Mouse (Mus musculus) liver, embryonic 14.5 days (tissue): ENCODE results near the gene Ect2l. TPM values are rescaled to one million over a fixed set of nuclear protein-coding genes. Genes with fewer than 3 reads are reported as not detected.

Experiments
- ATAC-seq: fragments of 200-750 bp; cut with Nextera tagmentation; 2 replicates; pipeline ENCODE4 v1.8.0; 2017; ENCODE audit warnings: moderate number of reproducible peaks, mild to moderate bottlenecking, moderate library complexity; ENCODE audit not compliant: insufficient read depth
- DNase-seq, 3 experiments: peaks; one replicate each; pipeline ENCODE4 v3.0.0-alpha.2; 2012 to 2013; ENCODE audit warnings: low read depth in 3 of 3, low spot score in 3 of 3
- H3K27ac ChIP-seq: fragments of 300-500 bp; sonication (generic); 2 replicates; pipeline ENCODE4 v1.5.1; 2014; ENCODE audit warnings: moderate library complexity, mild to moderate bottlenecking, control low read depth, inconsistent platforms
- H3K27me3 ChIP-seq: fragments of 300-500 bp; sonication (generic); 2 replicates; pipeline ENCODE4 v1.6.1; 2014; ENCODE audit warnings: mild to moderate bottlenecking, low read length, moderate library complexity; ENCODE audit not compliant: control insufficient read depth, insufficient read depth
- H3K36me3 ChIP-seq: fragments of 300-500 bp; sonication (generic); replicated peaks from 2 replicates; pipeline ENCODE4 v1.6.1; 2014; ENCODE audit warnings: low read depth; ENCODE audit not compliant: control insufficient read depth, insufficient read depth
- H3K4me1 ChIP-seq, 2 experiments: fragments of 200-500 bp in 1 of 2; fragments of 300-500 bp in 1 of 2; sonication (generic) in 1 of 2; replicated peaks; 2 replicates each; pipeline ENCODE4 v1.6.1; 2012 to 2014; ENCODE audit warnings: antibody characterized with exemption in 1 of 2, inconsistent platforms in 1 of 2, low read length in 1 of 2; ENCODE audit not compliant: control insufficient read depth in 2 of 2, insufficient read depth in 2 of 2
- H3K4me2 ChIP-seq: fragments of 300-500 bp; sonication (generic); 2 replicates; pipeline ENCODE4 v1.6.1; 2014; ENCODE audit warnings: low read depth, mild to moderate bottlenecking, control low read depth, moderate library complexity
- H3K4me3 ChIP-seq, 2 experiments: fragments of 200-500 bp in 1 of 2; fragments of 300-500 bp in 1 of 2; sonication (generic) in 1 of 2; 2 replicates each; pipeline ENCODE4 v1.5.1; 2012 to 2014; ENCODE audit warnings: low read depth in 2 of 2, low read length in 2 of 2, mild to moderate bottlenecking in 2 of 2, control low read depth in 1 of 2, inconsistent platforms in 1 of 2, moderate library complexity in 1 of 2; ENCODE audit not compliant: insufficient read depth in 1 of 2
- H3K9ac ChIP-seq: fragments of 300-500 bp; sonication (generic); replicated peaks from 2 replicates; pipeline ENCODE4 v1.6.1; 2014; ENCODE audit warnings: mild to moderate bottlenecking, control low read depth, moderate library complexity
- H3K9me3 ChIP-seq: fragments of 300-500 bp; sonication (generic); 2 replicates; pipeline ENCODE4 v1.6.1; 2016; ENCODE audit warnings: low read length, mixed read lengths; ENCODE audit not compliant: control insufficient read depth
- CTCF ChIP-seq: IDR thresholded peaks from 2 replicates; pipeline ENCODE4 v1.5.1; 2016; ENCODE audit warnings: antibody characterized with exemption, low read depth, control low read depth
- EP300 ChIP-seq: IDR thresholded peaks from 2 replicates; pipeline ENCODE4 v1.6.1; 2016; ENCODE audit warnings: antibody characterized with exemption, low read depth
- WGBS: fragments of 180-500 bp; shearing (Covaris S2); extraction: QIAGEN DNeasy Blood & Tissue Kit; methylation state at CpG from one replicate; pipeline ENCODE4 v1.1.7; 2014; ENCODE audit not compliant: insufficient replicate concordance; 5-methylcytosine and 5-hydroxymethylcytosine counted together
- polyA plus RNA-seq, 2 experiments: library from polyadenylated mRNA; depleted of rRNA in 1 of 2; stranded (reverse) in 1 of 2; unstranded in 1 of 2; fragments of >200 nt; fragmentation: Nextera tagmentation in 1 of 2; extraction: Ambion mirVana in 1 of 2; gene quantifications; 2 replicates each; pipeline versions ENCODE4 v1.2.1 to v1.2.3; 2012 to 2014

The Ect2l gene
- polyA plus RNA-seq, 2 experiments = 0.06 to 0.08 TPM

DNA sequence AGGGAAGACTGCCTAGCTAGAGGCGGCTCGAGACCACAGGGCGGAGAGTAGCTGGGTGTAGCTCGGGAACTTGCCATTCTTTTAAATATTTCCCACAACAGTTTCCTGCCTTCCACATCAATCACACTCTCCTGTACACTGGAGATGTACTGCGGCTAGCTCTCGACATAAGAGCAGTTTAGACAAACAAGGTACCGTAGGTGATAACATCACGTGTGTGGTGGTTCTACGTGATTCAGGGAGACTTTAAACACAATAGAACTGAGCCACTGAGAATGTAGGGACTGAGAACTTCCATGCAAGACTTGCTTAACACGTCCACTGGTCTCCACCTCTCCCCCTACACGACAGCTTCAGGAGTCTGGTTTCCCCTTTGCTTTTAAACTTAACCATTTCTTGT lies 17.5 kb downstream of the Ect2l start:
- ATAC-seq (no peak), DNase-seq (no peak)
- no peaks in the 10 kb centered on the region for H3K36me3 ChIP-seq
- H3K9ac ChIP-seq = no peak overlapping the region
- no peak overlapping the region for H3K27ac ChIP-seq
- 0 out of 4 replicates have a peak, but pooled peaks cover 0 to 5% of the 10 kb centered on the region in 2 experiments for H3K4me1 ChIP-seq
- H3K4me3 ChIP-seq = no peak overlapping the region
- H3K27me3 ChIP-seq = no peaks in the 10 kb centered on the region
- no peak overlapping the region for H3K4me2 ChIP-seq
- 32% methylated on average over 11 of the region's 11 CpGs for WGBS
- no peaks in the 10 kb centered on the region for H3K9me3 ChIP-seq
- no peak for TF ChIP-seq EP300
- TF ChIP-seq CTCF = no peak

DNA sequence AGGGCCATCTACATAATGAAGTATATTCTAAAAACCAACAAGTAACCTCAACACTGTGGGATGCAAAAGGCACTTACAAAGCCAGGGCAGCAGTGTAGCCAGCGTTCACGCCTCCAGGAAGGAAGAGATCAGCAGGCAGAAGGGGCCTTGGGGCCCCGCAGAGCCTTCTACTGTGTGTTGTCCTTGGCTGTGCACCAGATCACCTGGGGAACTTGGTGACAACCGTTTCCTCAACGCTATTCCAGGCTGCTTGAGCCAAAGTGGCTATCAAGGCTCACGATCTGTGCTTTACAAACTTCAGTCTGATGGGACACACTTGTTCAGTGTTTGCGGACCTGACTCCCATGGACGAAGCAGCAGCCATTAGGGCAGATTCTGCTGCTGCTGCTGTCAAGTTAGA lies 19.0 kb downstream of the Ect2l start:
- Histone ChIP-seq H3K4me3 (no peak overlapping the region), H3K27me3 (no peaks in the 10 kb centered on the region), H3K9ac (no peak overlapping the region), H3K4me1 (0 out of 4 replicates have a peak, but pooled peaks cover 0 to 5% of the 10 kb centered on the region in 2 experiments), H3K36me3 (no peaks in the 10 kb centered on the region), H3K27ac (no peak overlapping the region), H3K4me2 (no peak overlapping the region), H3K9me3 (no peaks in the 10 kb centered on the region)
- DNase-seq (no peak), ATAC-seq (no peak)
- TF ChIP-seq CTCF = no peak
- TF ChIP-seq EP300 = no peak
- WGBS = 24% methylated on average over 8 of the region's 8 CpGs

DNA sequence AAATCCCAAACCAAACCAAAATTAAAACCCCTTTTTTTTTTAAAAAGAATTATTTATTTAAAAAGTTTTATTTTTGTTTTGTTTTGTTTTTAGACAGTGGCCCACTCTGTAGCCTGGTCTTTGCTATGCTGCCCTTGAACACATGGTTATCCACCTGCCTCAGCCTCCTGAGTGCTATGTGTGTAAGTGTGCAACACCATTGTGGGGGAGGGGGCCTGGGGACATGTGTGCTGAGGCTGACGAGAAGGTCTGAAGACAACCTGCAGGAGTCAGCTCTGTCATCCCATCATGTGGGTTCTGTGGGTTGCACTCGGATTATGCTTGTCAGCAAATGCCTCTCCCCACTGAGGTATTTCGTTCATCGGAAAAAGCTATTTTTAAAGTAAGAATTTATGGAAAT lies 21.2 kb downstream of the Ect2l start:
- ATAC-seq (no peak), DNase-seq (no peak)
- no peak for TF ChIP-seq CTCF
- TF ChIP-seq EP300 = no peak
- H3K27ac ChIP-seq = no peak overlapping the region
- H3K36me3 ChIP-seq = no peaks in the 10 kb centered on the region
- H3K9me3 ChIP-seq = no peaks in the 10 kb centered on the region
- H3K9ac ChIP-seq = no peak overlapping the region
- H3K4me2 ChIP-seq = no peak overlapping the region
- 47% methylated on average over 4 of the region's 4 CpGs for WGBS
- H3K4me1 ChIP-seq = 0 out of 4 replicates have a peak, but pooled peaks cover 0 to 4% of the 10 kb centered on the region in 2 experiments
- no peak overlapping the region for H3K4me3 ChIP-seq
- no peaks in the 10 kb centered on the region for H3K27me3 ChIP-seq

DNA sequence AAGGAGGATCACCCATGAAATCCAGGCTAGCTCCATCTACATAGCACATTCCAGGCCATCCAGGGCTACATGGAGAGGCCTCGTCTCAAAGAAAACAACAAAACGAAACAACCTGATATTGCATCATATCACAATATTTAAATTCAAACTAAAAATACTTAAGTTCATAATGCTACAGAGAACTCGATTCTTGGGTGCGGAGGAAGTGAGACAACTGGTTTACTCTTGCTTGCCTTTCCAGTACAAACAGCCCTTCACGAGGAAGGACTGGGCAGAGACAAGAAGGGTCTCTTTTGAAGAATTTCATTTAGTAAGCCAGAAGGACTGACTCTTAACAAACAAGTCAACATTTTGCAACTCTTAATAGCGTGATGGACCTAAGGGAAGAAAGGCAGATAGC lies 22.1 kb downstream of the Ect2l start:
- DNase-seq = no peak
- Histone ChIP-seq H3K9me3 (no peaks in the 10 kb centered on the region), H3K9ac (no peak overlapping the region), H3K4me2 (no peak overlapping the region), H3K4me1 (0 out of 4 replicates have a peak, but pooled peaks cover 0 to 4% of the 10 kb centered on the region in 2 experiments), H3K27ac (no peak overlapping the region), H3K4me3 (no peak overlapping the region), H3K36me3 (no peaks in the 10 kb centered on the region), H3K27me3 (no peaks in the 10 kb centered on the region)
- ATAC-seq = no peak
- no peak for TF ChIP-seq EP300
- no peak for TF ChIP-seq CTCF
- WGBS = 63% methylated on average over 6 of the region's 6 CpGs

DNA sequence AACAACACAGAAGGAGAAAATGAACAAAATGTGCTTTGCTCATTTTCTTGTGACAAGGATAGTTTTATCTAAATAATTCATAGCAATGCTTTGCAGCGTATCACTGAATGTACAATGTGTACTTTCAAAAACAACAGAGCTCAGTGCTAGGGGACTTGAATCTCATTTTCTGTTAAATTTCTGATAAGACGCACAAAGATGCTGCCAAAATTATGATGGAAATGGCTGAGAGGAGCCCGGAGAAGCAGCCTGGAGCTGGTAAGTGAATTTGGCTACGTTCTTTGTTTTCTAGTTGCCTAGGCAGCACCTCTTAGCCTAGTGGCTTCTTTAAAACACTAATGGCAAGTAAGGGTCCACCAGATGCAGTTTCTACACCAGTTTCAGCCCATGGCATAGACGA lies 28.4 kb downstream of the Ect2l start:
- no peaks in the 10 kb centered on the region for H3K9me3 ChIP-seq
- ATAC-seq (no peak), DNase-seq (no peak)
- H3K36me3 ChIP-seq = no peaks in the 10 kb centered on the region
- no peak for TF ChIP-seq EP300
- no peak overlapping the region for H3K9ac ChIP-seq
- H3K4me1 ChIP-seq = no peaks in the 10 kb centered on the region
- H3K4me3 ChIP-seq = no peak overlapping the region
- WGBS = 70% methylated on average over 5 of the region's 5 CpGs
- H3K27me3 ChIP-seq = no peaks in the 10 kb centered on the region
- no peak overlapping the region for H3K27ac ChIP-seq
- no peak overlapping the region for H3K4me2 ChIP-seq
